Mouse (Mus musculus): ENCODE results near the gene Asl.

Asl gene

DNA sequence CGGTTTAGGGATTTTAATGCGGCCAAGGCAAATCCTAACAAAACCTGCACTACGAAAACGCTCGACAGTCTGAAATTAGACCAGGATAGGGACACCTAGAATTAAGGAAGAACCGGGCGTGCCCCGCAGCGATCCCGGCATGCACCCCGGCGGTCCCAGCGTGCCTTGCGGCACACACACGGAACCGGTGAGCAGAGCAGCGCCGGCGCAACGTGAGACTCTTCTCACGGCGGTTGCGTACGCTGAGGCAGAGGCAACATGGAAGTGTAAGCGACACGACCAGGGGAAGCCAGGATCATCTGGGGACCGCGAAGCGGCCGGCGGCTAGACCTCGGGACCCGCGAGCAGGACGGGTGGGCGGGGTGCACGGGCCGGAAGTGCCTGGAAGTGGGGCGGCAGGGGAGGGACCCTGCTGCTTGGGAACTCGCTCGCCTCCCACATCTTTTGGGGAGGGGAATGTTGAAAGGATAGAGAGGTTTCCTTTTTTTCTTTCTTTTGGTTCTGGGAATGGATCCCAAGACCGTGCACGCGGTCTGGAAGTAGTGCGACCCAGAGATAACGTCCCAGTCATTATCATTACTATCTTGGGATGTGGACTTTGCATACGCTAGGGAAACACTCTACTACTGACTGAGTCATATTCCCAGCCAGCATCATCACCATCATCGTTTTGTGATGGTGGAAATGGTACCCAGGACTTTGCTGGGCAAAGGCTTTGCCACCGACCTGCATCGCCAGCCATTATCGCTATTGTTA is at the start of gene Asl, which contains the start of gene Crcp:
Asl (minus strand) TSS at position 106 of the 756 bp plus-strand sequence.
Crcp (plus strand) TSS at position 149 of the 756 bp plus-strand sequence.
- DNase-seq (ENCODE audit: low spot score in 2 of 2): peak; percentile 91

DNA sequence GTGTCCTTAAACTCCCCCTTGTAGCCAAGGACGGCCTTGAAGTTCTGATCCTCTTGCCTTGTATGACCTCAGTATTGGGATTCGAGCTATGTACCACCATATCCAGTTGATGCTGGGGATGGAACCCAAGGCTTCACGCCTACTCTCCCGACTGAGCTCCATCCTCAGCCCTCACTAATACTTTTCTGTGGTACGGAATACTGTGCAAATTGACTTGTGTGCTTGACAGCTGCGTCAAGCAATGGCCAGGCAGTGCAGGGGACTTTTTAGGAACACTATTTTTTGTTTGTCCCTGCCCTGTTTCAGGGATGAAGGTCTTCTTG is 49.7 kb upstream of the Asl start:
- DNase-seq (ENCODE audit: low spot score in 2 of 2): no peak

DNA sequence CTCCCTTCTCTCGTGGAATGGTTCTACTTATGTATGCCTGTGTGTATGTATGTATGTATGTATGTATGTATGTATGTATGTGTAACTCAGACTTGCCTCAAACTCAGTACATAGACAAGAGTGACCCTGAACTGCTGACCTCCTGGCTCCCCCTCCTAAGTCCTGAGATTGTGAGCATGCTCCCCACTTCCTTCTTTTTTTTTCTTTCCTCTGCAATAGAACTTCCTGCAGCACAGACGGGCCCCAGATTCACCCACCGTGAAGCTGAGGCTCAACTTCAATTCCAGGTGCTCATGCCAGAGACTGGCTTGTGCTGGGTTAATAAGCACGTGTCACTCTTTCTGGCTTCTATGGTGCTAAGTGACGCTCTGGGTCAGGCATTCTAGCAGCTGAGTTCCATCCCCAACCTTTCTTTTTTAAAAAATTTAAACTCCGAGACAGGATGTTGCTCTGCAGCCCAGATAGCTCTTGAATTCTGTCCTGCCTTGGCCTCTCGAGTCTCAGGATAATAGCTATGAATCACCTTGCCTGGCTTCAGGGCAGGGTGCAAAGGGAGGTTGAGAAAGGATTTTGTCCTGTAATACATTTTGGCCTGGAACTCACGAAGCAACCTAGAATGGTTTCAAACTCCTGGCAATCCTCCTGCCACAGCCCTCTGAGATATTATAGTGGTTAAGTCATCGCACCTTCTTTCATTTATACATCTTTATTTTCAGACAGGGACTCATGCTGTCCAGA is 49.2 kb upstream of the Asl start:
- no peak for DNase-seq (ENCODE audit: low spot score in 2 of 2)

DNA sequence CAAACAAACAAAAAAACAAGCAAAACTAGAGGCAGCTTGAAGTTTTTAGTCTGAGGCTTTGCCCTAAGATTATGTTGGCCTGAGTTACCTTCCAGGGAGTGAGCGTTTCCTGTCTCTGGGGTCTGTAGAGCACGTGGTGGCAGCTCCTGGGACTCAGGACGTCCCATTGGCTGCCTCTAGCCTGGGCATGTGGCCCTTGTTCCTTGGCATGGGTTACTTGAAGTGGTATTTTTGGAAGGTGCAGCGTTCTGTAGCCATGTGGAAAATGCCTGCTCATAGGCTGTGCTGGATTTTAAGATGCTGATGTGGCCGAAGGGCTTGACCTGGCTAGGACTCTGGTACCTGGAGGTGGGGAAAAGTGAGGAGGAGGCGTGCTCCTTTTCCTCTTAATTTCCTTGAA is 47.3 kb upstream of the Asl start:
- DNase-seq (ENCODE audit: low spot score in 2 of 2): no peak

DNA sequence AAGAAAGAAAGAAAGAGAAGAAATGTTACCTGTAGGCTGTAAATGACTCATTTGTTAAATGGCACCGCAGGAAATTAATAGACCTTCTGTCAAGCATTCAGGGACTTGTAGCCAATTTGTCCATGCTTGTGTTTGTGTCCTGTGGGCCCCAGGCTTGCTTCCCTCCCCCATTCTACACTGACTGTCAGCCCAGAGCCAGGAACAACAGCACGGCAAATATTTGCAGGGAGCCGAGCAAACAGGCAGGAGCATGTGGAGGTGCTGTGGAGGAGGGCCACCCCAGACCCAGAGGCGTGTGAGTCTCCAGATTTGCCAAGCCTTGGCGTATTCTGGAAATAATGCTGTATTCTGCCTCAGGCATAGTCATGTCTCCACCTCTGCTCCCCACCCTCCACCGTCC is 45.4 kb upstream of the Asl start:
- DNase-seq (ENCODE audit: low spot score in 2 of 2): no peak

DNA sequence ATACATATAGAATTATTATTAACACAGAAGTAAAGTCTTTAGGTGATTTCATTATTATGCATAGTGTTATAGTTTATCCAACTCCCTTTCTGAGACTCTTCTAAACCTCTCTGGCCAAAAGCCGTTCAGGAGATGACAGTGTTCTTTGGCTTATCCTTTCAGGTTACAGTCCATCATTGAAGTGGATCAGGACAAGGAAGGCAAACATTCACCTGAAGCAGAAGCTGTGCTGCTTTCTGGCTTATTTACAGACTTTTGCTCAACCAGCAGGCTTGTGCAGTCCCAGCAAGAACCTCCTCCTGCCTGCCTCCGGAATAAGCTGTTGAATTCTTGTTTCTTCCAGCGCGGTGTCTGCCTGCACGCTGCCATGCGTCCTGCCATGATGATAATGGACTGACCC is 44.0 kb upstream of the Asl start, which contains the start of gene Tpst1:
Tpst1 (plus strand) TSS at position 301 of the 400 bp plus-strand sequence.
- DNase-seq (ENCODE audit: low spot score in 2 of 2): no peak

DNA sequence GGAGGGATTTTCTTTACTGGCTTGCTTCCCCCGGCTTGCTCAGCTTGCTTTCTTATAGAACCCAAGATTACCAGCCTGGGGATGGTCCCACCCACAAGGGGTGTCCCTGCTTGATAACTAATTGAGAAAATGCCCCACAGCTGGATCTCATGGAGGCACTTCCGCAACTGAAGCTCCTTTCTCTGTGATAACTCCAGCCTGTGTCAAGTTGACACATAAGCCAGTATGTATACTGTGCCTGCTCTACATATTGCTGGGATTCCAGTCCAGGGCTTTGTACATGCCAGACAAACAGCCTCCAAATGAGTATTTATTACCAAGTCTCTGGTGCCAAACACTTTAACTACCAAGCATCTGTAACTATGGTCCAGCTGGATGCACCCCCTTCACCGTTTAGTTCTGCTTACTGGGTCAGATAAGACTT is 38.8 kb upstream of the Asl start:
- DNase-seq (ENCODE audit: low spot score in 2 of 2): no peak

DNA sequence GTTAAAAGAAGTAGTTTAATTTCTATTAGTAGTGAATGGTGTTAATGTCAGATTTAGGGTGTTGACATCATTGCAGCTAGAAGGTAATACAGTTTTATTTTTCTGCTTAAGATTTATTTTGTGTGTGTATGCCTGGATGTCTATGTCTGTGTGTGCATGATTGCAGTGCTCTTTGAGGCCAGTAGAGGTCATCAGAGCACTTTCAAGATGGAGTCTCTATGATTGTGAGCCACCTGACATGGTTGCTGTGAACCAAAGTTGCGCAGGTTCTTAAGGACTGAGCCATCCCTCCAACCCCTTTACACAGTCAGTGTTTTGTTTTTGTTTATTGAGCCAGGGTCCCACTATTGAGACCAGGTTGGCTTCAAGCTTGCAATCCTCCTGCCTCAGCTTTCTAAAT is 36.5 kb upstream of the Asl start:
- DNase-seq (ENCODE audit: low spot score in 2 of 2): no peak

DNA sequence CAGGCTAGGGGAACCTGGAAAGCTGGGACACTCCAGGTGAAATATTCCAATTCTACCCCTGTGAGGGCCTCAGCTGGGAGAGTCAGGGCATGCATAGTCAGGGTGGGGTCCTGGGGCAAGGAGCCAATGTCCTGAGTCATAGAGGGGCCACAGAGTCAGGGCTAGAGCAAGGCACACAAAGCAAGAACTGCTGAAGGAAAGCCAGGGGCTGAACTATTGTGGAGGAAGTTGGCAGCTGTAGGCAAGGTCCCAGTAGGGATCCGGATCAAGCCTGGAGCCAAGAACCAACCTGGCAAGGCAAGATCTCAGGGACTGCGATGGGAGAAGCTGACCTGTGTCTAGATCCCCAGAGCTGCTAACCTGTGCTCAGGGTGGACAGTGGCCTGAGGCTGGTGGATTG is 34.7 kb upstream of the Asl start:
- no peak for DNase-seq (ENCODE audit: low spot score in 2 of 2)

DNA sequence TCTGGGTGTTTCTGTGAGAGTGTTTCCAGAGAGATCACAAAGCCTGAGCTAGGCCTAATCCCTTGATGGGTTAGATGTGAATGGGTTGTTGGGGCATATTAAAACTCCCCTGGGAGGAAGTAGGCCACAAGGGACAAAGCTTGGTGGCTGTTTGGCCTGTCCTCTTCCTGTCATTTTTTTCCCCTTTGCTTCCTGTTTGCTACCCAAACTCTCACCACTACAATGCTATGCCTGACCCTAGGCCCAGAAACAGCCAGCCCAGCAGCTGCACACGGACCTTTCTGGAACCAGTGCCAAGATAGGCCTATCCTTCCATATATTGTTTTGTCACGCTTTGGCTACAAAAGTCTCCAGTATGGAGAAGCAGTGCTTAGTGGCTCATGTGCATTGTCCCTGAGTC is 33.0 kb upstream of the Asl start:
- no peak for DNase-seq (ENCODE audit: low spot score in 2 of 2)

DNA sequence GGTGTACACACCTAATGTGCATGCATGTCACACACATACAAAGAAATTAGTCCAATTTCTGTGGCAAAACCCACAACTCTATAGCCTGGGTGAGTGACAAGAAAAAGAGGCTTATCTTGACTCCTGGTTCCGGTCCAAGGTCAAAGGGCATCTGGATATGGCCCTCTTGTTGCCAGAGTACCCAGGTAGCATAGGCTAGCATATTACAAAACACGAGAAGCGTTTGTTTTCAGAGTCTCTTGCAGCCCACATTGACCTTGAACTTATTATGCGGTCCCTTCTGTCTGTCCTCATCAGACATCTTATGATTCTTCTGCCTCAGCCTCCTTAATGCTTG is 31.2 kb upstream of the Asl start:
- no peak for DNase-seq (ENCODE audit: low spot score in 2 of 2)

DNA sequence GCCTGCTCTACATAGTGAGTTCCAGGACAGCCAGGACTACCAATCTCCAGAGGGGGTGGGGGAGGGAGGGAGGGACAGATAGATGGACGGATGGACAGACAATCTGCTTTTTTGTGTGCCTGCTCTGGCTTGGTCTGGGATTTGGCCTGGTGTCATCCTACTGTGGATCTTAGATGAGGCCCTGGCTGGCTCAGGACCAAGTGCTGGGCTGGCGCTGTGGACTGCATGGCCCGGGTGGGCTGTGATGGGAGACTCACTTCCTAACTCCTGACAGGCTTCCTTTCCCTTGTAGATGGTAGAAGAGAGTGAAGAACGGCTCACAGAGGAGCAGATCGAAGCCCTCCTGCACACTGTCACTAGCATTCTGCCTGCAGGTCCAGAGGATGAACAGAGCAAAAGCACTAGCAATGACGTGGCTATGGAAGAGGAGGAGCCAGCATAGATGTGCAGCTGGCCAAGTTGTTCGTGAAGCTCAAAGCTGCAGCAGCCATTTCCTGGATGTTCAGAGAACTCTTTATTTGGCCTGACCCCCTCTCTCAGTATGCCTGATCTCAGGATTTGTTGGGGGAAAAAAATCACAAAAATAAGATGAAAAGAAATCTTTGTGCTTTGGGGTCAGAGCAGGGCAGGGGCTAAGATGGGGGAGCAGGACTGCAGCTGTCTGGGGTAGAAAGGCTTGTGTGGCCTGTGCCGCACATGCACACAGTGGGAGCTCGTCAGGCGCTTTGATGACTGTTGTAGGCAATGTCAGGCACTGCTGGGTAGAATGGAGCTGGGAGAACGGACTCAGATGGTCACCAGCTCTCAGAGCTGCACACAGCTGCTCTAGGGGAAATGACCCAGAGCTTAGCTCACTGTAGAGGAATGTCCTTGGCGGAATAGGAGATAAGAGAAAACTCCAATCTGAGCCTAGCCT is 30.6 kb upstream of the Asl start:
- no peak for DNase-seq (ENCODE audit: low spot score in 2 of 2)

DNA sequence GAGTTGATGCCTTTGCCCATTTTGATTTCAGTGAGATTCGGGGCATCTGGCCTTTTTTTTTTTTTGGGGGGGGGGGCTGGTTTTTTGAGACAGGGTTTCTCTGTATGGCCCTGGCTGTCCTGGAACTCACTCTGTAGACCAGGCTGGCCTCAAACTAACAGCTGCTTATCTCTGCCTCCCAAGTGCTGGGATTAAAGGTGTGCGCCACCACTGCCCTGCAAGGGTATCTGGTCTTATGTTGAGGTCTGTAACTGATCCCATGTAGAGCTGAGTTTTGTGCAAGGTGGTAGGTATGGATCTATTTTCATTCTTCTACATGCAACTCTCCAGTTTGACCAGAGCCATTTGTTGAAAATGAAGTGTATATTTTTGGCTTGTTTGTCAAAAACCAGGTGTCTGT is 27.3 kb upstream of the Asl start:
- DNase-seq (ENCODE audit: low spot score in 2 of 2): no peak

DNA sequence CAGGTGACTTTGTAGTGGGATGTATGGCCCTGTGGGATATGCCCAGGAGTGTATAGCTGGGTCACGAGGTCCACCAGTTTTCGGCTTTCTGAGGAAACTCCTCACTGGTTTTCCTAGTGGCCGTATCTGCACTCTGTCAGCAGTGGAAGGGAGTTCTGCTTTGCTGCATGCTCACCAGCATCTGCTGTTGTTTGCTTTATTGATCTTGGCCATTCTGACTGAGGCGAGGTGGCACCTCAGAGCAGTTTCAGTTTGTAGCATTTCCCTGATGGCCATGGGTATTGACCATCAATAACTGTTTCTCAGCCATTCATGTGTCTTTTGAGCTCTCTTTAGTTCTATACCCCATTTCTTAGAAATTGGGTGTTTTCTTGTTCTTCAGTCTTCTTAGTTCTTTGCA is 26.6 kb upstream of the Asl start:
- DNase-seq (ENCODE audit: low spot score in 2 of 2): no peak

DNA sequence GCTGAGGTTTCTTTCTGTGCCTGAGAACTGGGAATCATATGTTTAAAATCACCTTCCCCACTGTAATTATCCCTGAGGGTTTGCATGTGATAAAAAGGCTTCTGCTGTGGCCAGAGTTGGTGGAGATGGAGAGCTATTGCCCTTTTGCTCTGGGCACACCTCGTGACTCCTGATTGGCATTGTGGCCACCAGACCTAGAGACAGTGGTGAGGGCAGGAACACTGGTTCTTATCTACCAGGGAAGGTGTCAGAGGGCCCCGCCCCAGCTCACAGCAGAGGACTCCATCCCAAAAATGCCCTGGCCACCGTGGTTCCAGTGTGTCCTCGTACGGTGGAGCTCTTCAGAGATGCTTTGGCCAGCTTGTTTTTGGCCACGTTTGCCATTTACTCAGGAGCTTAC is 23.9 kb upstream of the Asl start:
- no peak for DNase-seq (ENCODE audit: low spot score in 2 of 2)

DNA sequence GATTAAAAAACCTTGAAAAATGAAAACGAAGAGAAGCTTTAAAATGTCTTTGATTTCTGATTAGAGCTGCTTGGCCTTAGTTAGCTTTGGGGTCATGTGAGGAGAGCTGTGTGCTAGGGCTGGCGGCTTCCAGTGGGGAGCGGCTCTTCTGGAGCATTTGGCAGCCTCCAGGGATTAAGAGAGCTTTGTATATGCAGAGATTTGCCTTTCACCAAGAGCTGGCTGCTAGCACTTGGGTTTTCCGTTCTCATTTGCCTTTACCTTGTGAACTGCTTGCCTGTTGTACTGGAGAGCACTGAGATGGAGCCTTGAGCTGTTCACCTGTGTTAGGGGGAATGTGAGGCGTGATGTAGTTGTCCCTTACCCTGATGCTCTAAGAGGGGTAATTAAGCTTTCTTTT is 23.5 kb upstream of the Asl start:
- DNase-seq (ENCODE audit: low spot score in 2 of 2): peak in 1 of 2 experiments; percentile 46

DNA sequence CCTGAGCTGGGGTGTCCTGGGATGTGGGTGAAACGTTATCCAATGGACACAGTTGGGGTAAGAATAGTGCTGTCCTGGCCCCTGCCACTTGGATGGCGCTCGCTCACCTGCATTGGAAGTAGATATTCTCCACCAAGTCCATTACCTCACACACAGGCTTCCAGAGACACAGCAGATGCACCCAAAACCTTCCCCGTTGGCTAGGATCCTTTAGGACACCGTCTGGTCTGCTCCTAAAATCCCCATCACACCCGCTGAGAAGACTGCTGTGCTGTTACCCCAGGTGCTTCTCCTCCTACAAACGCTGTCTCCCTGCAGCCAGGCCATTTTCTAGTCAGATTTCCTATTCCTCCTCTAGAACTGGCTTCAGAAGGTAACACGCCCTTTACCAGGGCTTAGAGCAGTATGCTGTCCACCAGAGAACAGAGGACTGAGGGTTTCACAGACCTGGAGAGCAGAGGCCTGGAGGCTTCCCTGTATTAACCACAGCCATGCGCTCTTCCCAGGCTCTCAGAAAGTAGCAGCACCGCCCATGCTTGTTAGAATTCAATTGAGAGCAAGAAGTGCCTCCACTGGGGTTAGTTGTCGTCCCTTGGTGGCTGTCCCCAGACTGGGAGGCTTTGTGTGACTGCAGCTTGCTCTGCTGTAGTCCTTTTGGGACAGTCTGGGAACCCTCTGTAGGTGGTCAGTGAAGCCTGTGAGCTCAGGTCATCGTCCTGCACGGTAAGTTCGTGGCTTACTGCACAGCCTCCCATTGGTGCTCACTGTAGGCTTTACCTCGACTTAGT is 22.2 kb upstream of the Asl start:
- no peak for DNase-seq (ENCODE audit: low spot score in 2 of 2)

DNA sequence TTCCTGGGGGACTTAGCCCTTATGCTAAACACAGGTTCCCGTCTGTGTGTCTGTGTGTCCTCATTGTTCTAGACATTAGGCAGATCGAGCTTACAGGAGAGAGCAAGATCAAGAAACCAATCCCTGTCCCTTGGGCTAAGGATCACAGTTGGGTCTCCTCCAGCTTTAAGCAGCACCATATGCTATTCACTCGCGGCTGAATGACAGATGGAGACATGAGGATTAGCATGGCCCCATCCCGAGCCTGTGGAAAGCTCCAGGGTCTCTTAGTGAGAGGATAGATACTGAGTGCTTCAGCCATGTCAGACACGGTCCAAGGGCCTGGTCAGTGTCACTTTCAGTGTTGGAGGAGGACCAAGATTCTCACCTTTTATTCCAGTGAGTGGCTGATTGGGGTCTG is 21.4 kb upstream of the Asl start:
- DNase-seq (ENCODE audit: low spot score in 2 of 2): no peak

DNA sequence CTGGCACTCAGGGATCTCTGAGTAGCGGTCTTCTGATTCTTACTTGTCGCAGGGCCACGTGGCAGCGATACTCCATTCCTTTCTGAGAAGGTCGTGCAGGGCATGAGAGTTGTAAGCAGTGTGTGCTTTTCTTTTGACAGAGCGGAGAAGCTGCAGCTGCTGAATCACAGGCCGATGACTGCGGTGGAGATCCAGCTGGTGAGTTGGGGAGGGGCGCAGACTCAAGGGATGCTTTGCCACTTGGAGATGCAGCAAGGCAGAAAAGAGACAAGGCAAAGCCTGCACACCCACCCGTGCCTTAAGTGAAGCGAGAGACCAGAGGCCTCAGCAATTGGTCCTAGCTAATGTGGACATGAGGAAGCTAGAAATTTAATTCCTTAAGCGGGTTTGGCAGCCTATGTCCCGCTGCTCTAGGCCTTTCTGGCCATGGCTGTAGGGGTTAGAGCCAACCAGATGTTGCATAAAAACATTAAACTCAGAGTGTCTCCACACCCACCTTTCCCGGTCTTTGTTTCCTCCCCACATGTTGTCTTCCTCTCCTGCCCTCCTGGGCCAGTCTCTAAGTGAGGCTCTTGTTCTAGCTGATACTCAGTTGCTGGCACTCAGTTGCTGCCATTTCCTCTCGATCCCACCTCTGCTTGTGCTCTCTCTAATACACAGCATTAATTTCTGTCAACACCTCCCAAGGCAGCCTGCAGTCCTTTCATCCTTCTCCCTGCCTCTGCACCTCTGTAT is 19.9 kb upstream of the Asl start:
- DNase-seq (ENCODE audit: low spot score in 2 of 2): no peak

DNA sequence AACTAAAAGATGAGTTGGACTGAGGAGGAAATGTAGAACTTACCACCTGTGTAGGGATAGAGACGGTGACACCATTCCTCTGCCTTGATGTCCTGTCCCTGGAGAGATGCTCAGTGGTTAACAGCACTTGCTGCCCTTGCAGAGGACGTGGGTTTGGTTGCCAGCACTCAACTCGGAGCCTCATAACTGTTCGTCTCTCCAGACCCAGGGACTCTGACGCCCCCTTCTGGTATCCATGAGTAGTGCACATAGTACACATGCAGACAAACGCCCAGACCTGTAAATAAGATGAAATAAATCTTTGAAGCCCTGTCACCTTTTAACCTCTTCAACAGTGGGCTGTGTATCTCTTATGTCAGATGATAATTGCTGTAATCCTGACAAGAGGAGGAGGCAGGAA is 18.0 kb upstream of the Asl start:
- no peak for DNase-seq (ENCODE audit: low spot score in 2 of 2)

DNA sequence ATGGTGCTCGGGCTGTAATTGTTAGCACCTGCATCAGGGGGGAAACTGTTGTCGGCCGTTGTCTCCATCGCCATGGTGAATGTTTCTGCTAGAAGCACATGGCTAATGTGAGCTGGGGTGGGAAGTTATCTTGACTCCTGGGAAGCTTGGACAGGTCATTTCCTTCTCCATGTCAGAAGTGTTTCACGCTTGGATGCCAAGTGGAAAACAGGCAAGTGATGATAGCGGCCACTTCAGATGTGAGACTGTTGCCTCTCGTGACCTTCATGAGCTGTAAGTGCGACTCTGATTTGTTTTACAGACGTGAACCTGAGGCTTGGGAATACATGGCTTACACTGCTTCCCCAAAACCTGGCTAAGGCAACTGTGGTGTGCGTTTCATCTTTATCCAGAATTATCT is 17.5 kb upstream of the Asl start:
- no peak for DNase-seq (ENCODE audit: low spot score in 2 of 2)

All from right cerebral cortex, postnatal 10 days (tissue).